Mouse (Mus musculus): ENCODE data around the gene Tspan3.
A peak's percentile ranks its signal among the peaks of the same experiment; 100 is the strongest.

Gene Tspan3

DNA sequence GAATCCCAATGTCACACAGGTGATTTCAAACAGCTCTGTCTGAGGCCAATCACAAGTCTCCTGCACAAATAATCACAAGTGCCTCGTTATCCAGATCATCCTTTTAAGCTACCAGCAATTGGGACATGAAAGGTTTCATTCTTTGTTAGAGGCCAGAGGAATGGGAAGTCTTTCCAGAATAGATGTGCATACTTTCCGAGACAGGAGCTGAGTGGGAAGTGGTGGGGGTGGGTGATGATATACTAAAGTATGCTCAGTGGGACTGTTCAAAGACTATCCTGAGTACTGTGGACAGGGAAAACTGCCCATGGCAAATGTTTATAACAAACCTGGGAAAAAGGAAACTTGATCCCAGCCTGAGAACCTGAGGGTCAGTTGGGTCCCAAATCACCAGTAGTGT lies 5.8 kb downstream of the Tspan3 start:
- no peak for DNase-seq (ENCODE audit: extremely low read depth, insufficient read length, low spot score)

DNA sequence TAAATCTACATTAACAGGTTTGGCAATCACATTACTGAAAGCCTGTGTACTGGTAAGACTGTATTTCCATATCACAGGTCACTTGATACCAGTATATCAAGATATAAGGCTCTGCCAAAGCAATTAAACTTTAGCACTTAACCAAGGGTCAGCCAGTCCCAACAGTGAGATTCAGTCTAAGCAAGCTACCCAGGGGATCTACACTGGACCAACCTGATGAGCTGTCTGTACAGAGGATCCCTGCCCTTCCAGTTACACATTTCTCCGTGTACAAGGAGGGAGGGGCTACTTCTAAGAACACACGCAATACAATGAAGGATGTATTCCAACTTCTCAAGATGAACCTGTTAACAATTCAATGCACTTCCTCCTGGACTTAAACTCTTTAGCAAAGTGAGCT lies 7.2 kb downstream of the Tspan3 start:
- DNase-seq (ENCODE audit: extremely low read depth, insufficient read length, low spot score): no peak

DNA sequence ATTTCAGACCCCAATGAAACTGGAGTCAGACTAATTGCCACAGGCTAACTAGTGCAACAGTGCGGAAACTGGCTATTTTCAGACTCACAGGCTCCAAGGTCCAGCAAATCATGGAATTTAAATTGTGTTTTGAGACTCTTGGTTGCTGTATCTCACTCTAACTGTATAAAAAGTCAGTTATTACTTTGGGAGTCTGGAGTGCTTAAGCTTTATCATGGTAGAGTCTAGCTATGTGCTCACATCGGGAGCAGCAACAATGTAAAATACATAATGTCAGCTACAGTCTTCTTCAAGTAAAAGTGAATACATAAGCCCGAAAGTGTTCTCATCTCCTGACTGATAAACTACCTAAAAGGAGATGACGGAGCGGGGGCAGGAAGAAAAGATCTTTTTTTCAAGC lies 10.7 kb downstream of the Tspan3 start:
- no peak for DNase-seq (ENCODE audit: extremely low read depth, insufficient read length, low spot score)

DNA sequence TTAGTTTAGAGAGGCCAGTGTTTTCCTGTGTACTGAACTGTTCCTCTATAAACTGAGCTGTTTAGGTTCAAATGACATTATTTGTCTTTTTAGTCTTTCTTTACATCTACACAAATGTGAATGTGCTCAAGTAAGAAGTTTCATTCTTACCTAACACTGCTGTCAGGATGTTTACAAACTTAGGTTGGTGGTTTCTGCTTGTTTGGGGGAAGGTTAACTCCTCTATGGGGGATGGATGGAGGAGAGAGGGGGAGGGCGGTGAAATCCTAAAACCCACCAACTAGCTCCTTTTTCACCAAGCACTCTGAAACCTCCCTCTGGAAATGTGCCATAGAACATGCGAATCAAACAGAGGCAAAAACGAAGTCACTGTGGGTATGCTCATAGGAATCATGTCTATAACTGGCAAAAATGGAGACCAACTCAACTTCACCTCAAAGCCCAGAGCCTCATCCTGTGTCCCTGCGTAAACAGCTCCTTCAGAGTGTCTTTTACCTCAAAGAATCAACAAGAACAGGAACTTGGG lies 12.7 kb downstream of the Tspan3 start:
- no peak for DNase-seq (ENCODE audit: extremely low read depth, insufficient read length, low spot score)

DNA sequence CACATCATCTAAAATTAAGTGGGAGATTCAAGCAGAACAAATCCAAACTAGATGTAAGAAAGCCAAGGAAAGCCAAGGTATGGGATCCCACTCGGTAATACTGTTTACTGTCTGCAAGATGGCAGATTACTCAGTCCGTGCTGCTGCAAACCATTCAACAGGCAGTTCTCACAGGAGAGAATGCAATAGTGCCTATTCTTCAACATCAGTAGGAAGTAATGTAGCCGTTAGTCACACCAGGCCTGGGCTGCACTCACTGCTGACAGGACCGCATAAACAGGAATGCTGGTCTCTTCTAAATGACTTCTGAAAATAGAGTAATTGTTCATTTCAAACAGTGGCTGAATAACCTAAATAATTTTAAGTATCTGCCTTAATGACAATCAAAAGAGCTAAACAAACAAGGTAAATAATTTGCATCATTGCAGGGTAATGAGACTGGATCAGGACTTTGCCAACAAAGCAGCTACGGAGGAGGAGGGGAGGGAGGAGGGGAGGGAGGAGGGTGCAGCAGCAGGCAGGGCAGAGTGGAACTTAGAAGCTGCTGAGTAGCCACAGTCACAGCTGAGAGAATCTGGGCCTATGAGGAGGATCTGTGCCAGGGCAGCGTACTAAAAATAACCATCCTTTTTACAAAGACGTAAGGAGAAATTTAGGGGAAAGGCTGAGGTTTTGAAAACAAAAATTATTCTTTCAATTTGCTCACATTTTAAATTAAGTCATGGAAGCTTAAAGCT lies 13.4 kb downstream of the Tspan3 start:
- peak; percentile 26 for DNase-seq (ENCODE audit: extremely low read depth, insufficient read length, low spot score)

DNA sequence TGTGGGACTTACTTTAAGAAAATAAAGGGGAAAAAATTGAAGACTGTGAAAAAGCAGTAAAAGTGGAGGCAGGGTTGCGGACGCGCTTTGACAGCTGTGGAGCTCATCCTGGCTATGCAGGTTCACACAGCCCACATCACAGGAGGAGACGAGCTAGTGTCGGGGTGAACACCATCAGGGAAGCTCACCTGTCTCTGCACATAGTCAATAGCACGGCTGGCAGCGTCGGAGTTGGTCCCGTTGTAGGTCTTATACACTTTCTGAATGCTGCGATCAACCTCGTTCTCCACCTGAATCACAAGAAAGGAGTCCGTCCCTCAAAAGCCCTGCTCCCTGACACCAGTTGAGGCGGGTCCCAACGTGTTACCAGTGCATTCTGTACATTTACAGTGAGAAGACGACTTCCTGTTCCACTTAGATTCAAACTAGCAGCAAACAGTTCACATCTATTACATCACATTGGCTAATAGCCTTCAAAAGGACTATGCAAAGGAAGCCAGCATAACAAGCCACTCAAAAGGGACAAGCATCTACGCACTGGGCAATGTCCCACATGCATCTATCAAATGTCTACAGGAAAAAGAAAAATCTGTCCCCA lies 18.9 kb downstream of the Tspan3 start:
- DNase-seq (ENCODE audit: extremely low read depth, insufficient read length, low spot score): no peak

DNA sequence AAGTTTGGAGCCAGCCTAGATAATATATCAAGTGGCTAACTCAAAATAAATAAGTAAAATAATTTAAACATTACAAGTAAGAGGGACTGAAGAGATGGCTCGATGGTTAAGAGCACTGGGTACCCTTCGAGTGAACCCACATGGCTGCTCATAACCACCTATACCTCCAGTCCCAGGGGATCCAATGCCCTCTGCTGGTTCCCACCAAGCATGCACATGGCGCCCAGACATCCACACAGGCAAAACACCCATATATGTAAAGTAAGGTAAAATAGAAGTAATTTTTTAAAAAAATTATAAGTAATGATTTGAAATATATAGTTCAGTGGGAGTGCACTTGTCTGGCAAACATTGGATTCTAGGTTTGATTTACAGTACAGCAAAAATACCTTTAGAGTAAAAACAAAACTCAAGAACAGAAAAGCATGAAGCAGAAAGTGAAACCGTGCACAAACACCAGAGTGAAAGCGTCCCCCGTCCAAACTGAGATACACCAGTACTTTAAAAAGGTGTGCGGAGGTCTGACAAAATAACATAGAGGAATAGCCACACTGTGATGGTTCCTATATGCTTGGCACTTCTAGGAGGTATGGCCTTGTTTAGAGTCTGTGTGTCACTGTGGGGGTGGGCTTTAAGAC lies 20.8 kb downstream of the Tspan3 start:
- DNase-seq (ENCODE audit: extremely low read depth, insufficient read length, low spot score): no peak

DNA sequence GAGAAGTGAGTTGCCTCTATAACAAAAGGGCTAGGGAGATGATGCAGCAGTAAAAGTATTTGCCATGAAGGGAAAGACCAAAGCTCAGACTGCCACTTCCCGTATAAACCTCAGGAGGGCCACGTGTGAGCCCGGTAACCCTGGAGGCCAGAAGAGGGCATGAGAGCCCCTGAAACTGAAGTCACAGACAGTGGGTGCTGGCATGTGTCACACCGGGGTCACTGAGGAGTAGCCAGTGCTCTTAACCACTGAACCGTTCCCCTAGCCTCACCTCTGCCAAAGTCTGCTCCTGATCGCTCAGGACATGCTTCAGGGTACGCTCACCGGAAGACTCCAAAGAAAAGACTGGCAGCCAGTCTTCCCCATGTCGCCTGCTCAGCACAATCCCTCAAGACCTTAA lies 23.5 kb downstream of the Tspan3 start:
- DNase-seq (ENCODE audit: extremely low read depth, insufficient read length, low spot score): no peak

DNA sequence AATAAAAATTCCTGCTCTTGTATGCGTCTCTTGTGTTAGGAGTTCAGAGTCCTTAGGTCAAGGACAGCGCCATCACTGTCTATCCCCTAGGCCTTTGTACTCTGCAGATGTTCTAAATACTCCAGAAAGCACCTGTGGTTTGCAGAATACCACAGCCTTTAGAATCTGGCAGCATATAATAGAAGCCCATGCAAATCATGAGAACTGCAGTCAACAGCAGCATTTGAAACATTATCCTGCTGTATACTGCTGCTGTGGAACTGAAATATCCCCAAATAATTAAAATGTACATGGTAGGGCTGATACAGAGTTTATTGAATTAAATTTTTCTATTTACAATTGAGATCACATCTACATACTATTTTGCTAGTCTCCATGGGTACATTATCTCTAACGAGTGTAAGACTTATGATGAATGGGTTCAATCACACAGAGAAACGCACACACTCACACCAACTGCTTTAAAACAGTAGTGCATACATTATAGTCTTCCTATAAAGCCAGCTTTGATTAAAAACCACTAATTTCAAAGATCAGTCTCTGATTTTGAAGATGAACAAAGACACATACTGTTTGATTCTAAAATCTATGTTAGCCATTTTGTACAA lies 29.6 kb downstream of the Tspan3 start:
- DNase-seq (ENCODE audit: extremely low read depth, insufficient read length, low spot score): no peak

DNA sequence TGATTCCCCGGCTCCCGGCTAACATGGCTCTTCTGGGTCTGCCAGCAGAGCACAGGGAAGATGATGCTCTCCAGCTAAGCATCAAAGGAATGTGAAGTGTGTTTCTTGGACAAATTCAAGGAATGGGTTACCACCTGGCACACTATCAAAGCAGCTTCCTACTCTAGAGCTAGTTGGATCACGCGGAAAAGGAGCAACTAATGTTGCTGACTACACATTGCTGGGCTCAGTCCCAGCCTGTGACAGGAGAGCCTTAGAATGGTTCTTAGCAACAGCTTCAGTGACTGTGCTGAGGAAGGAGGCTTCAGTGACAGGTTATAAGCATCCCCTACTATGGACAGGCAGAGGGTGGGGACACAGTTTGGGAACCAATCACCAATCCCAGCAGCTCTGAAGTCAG lies 30.7 kb downstream of the Tspan3 start:
- no peak for DNase-seq (ENCODE audit: extremely low read depth, insufficient read length, low spot score)

DNA sequence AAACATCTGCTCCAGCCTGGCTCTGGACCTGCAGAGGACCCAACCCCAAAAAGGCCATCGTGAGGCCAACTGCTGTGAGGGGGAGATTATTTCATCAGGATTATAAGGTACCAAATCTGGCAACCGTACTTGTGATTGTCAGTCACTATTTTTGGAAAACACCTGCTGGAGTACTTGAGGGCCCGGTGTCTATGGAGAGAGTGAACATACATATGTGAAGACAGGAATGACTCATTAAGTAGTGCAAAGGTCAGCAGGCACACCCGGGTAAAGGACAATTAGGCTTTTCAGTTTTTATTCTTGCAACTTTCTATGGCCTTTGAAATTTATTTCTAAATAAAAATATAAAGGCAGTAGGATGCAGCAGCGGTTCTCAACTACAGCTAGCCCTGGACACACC lies 31.3 kb downstream of the Tspan3 start:
- DNase-seq (ENCODE audit: extremely low read depth, insufficient read length, low spot score): no peak

DNA sequence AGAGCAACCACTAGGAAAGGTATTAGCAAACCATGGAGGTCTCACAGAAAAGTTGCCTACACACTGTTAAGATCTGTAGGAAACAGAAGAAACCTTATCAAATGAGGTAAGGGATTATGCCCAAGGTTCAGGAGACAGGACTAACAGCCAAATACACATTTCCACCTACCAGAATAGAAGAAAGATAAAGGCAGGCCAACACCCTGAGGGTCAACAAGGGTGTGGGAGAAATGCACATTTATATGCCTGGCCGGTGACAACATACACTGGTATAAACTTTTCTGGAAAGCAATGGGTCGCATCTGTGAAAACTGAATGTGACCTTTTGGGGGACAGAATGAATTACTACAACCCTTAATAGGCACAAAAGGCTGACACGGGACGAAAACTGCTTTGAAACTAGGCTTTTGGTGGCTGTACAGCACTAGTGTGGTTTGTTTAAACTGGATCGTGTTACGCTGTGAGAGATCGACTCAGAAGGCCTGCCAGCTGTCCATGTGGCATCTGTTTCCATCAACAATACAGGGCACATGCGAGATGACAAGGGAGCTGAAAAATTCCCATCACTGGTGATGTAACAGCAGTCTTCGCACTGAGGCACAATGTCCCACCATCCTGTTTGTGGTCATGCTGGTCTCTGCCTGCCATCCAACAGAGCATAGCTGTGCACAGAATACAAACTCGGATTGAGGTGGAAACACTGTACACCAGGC lies 33.3 kb downstream of the Tspan3 start:
- no peak for DNase-seq (ENCODE audit: extremely low read depth, insufficient read length, low spot score)

DNA sequence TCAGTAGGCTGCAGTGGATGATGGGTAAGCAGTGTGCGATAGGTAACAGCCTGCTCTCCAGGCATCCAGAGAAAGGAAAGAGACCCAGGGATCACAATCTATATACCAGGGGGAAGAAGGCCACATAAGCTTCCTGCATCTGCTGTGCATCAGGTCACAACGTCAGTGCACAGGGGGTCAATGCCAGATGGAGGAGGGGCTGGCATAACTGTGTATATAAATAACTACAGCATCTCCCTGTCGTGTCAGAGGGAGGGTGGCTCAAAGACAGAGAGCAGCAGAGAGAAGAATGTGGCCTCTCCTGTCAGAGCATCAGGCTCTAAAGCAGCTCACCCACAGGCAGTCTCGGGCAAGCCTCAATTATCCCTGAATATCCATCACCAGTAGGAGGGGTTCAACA lies 34.7 kb downstream of the Tspan3 start:
- DNase-seq (ENCODE audit: extremely low read depth, insufficient read length, low spot score): no peak

DNA sequence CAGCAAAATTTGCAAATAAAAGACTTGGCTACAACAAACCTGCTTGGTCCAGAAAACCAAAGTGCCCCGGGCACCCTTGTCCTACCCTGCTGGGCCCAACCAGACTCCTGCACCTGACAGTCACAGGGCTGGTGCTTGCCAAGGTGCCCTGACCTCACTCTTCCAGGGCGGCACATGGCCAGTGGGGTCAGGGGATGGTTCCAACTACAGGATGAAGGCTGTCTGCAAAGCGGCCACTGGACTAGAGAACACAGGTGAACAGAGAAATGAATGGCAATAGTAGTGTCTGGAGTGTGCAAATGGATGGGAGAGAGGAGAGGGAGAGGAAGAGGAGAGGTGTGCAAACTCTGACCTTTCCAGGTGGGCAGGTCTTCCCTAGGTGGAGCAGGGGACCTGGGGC lies 35.3 kb downstream of the Tspan3 start:
- no peak for DNase-seq (ENCODE audit: extremely low read depth, insufficient read length, low spot score)

DNA sequence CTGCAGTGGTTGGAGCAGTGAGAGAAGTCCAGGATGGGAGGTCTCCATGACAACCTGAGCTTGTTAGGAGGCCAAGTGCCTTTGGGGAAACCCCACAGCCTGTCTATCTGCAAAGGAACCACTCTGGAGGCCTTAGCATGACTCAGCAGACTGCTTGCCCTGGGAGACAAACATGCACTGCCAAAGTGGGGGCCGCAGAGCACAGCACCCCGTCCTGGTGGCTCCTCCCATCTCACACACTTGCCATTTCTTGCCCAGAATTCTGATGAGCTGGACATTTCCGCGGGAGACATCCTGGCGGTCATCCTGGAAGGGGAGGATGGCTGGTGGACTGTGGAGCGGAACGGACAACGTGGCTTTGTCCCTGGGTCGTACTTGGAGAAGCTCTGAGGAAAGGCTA lies 36.9 kb downstream of the Tspan3 start:
- no peak for DNase-seq (ENCODE audit: extremely low read depth, insufficient read length, low spot score)

DNA sequence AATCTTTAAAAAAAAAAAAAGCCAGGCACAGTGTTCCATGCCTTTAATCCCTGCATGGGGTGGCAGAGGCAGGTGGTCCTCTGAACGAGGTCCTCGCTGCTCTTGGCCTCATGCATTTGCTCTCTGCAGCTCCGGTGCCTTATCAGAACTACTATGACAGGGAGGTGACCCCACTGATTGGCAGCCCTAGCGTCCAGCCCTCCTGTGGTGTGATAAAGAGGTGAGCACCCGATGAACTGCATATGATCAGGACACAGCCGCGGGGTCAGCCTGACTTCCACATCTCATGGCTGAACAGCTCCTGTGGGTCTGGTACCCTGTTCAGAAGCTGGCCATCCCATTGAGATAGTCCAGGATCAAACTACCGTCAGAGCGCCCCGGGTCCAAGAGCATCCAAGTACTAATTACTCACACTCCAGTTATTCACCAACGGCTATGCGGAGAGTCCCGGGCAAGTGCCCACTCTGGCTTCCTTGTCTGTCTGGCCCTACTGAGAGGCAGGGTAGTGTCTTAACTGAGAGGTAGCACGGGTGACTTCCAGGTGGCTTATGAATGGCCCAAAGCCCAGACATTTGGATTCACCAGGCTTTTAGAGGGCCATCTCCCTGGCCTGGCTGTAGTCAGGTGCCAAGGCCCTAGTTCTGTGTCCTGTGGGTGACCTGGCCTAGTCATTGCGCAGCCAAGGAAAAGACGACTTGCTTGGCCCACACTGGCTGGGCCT lies 38.7 kb downstream of the Tspan3 start:
- DNase-seq (ENCODE audit: extremely low read depth, insufficient read length, low spot score): no peak

DNA sequence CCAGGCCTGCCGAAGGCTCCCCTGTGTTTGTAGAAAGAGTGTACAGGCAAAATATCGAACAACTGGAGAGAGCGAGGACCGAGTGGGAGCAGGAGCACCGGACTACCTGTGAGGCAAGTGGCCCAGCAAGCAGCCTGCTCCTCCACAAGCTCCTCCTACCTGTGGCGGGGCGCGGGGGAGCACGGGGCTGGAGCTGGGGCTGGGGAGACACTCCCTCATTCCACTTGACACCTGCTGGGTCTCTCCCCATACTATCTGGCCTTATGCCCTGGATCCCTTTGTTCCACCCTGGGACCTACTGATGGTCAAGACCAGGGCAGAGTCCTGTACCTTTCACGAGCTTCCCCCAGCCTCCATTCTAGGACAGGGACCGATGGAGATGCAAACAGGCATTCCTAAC lies 40.7 kb downstream of the Tspan3 start:
- no peak for DNase-seq (ENCODE audit: extremely low read depth, insufficient read length, low spot score)

DNA sequence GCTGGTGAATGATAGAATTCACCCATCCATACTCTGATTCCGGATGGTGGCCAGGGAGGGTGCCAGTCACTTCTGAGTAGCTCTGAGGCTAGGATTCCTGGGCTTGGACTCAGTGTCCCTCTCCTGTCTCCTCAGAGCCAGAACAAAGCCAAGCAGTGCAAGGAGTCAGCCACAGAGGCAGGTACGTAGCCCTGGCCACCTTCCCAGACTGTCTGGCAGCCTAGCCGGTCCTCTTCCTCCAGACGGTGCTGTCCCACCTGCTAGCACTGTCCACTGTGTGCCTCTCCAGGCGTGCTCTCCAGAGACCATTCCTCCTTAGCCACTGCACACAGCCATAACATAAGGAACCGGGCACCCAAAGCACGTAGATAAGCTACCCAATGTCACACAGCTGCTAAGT lies 41.7 kb downstream of the Tspan3 start:
- DNase-seq (ENCODE audit: extremely low read depth, insufficient read length, low spot score): no peak

DNA sequence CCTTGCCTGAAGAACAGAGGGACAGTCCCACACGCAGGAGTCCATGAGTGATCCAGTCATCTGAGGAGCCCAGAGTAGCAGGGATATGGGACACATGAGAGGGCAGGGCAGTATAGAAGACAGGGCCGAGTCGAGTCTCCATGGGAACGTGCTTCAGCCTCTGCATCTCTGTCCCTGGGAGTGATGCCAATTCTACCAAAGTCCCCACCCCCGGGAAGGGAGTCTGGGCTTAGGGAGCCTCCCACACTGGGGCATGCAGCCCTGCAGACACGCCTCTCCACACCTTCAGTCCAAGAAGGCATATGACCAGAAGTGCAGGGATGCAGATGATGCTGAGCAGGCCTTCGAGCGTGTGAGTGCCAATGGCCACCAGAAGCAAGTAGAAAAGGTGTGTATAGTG lies 42.3 kb downstream of the Tspan3 start:
- no peak for DNase-seq (ENCODE audit: extremely low read depth, insufficient read length, low spot score)

DNA sequence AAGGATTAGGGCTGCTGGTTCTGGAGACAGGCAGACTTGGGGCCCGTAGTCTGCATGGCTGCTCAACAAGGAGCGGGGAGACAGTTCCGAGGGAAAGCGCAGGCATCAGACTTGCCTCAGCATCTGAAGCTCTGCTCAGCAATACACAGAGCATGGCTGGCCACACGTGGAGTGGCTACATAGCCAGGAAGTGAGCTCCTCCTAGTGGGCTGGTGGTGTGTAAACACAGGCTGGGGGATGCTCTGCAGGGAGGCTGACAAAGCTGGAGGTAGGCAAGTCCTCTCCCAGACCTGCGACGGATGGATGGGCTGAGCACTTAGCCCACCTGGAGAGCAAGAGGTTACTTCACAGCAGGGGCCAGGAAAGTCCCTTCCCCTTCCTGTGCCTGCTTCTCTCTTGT lies 44.2 kb downstream of the Tspan3 start:
- no peak for DNase-seq (ENCODE audit: extremely low read depth, insufficient read length, low spot score)
